Mouse (Mus musculus) liver, embryonic 14.5 days (tissue): ENCODE measurements around the gene Triobp. TPM values are rescaled to one million over a fixed set of nuclear protein-coding genes. Genes with fewer than 3 reads are reported as not detected.
A peak's percentile ranks its signal among the peaks of the same experiment; 100 is the strongest.

Experiments
- ATAC-seq: fragments of 200-750 bp; cut with Nextera tagmentation; 2 replicates; pipeline ENCODE4 v1.8.0; 2017; ENCODE audit warnings: moderate number of reproducible peaks, mild to moderate bottlenecking, moderate library complexity; ENCODE audit not compliant: insufficient read depth
- DNase-seq, 3 experiments: peaks; one replicate each; pipeline ENCODE4 v3.0.0-alpha.2; 2012 to 2013; ENCODE audit warnings: low read depth in 3 of 3, low spot score in 3 of 3
- H3K27ac ChIP-seq: fragments of 300-500 bp; sonication (generic); 2 replicates; pipeline ENCODE4 v1.5.1; 2014; ENCODE audit warnings: moderate library complexity, mild to moderate bottlenecking, control low read depth, inconsistent platforms
- H3K27me3 ChIP-seq: fragments of 300-500 bp; sonication (generic); 2 replicates; pipeline ENCODE4 v1.6.1; 2014; ENCODE audit warnings: mild to moderate bottlenecking, low read length, moderate library complexity; ENCODE audit not compliant: control insufficient read depth, insufficient read depth
- H3K36me3 ChIP-seq: fragments of 300-500 bp; sonication (generic); replicated peaks from 2 replicates; pipeline ENCODE4 v1.6.1; 2014; ENCODE audit warnings: low read depth; ENCODE audit not compliant: control insufficient read depth, insufficient read depth
- H3K4me1 ChIP-seq, 2 experiments: fragments of 200-500 bp in 1 of 2; fragments of 300-500 bp in 1 of 2; sonication (generic) in 1 of 2; replicated peaks; 2 replicates each; pipeline ENCODE4 v1.6.1; 2012 to 2014; ENCODE audit warnings: antibody characterized with exemption in 1 of 2, inconsistent platforms in 1 of 2, low read length in 1 of 2; ENCODE audit not compliant: control insufficient read depth in 2 of 2, insufficient read depth in 2 of 2
- H3K4me2 ChIP-seq: fragments of 300-500 bp; sonication (generic); 2 replicates; pipeline ENCODE4 v1.6.1; 2014; ENCODE audit warnings: low read depth, mild to moderate bottlenecking, control low read depth, moderate library complexity
- H3K4me3 ChIP-seq, 2 experiments: fragments of 200-500 bp in 1 of 2; fragments of 300-500 bp in 1 of 2; sonication (generic) in 1 of 2; 2 replicates each; pipeline ENCODE4 v1.5.1; 2012 to 2014; ENCODE audit warnings: low read depth in 2 of 2, low read length in 2 of 2, mild to moderate bottlenecking in 2 of 2, control low read depth in 1 of 2, inconsistent platforms in 1 of 2, moderate library complexity in 1 of 2; ENCODE audit not compliant: insufficient read depth in 1 of 2
- H3K9ac ChIP-seq: fragments of 300-500 bp; sonication (generic); replicated peaks from 2 replicates; pipeline ENCODE4 v1.6.1; 2014; ENCODE audit warnings: mild to moderate bottlenecking, control low read depth, moderate library complexity
- H3K9me3 ChIP-seq: fragments of 300-500 bp; sonication (generic); 2 replicates; pipeline ENCODE4 v1.6.1; 2016; ENCODE audit warnings: low read length, mixed read lengths; ENCODE audit not compliant: control insufficient read depth
- CTCF ChIP-seq: IDR thresholded peaks from 2 replicates; pipeline ENCODE4 v1.5.1; 2016; ENCODE audit warnings: antibody characterized with exemption, low read depth, control low read depth
- EP300 ChIP-seq: IDR thresholded peaks from 2 replicates; pipeline ENCODE4 v1.6.1; 2016; ENCODE audit warnings: antibody characterized with exemption, low read depth
- WGBS: fragments of 180-500 bp; shearing (Covaris S2); extraction: QIAGEN DNeasy Blood & Tissue Kit; methylation state at CpG from one replicate; pipeline ENCODE4 v1.1.7; 2014; ENCODE audit not compliant: insufficient replicate concordance; 5-methylcytosine and 5-hydroxymethylcytosine counted together
- polyA plus RNA-seq, 2 experiments: library from polyadenylated mRNA; depleted of rRNA in 1 of 2; stranded (reverse) in 1 of 2; unstranded in 1 of 2; fragments of >200 nt; fragmentation: Nextera tagmentation in 1 of 2; extraction: Ambion mirVana in 1 of 2; gene quantifications; 2 replicates each; pipeline versions ENCODE4 v1.2.1 to v1.2.3; 2012 to 2014

The Triobp gene
- polyA plus RNA-seq, 2 experiments: 12.3 to 17.0 TPM

GRCm38 (mm10) chr15:78934784-78935320 is 12.7 kb upstream of the Triobp start, which contains the start of gene Nol12:
TSS of gene Nol12 (plus strand) at chr15:78934933.
- DNase-seq (peak; percentile 81 to 84 (median 83)), ATAC-seq (peak; percentile 78)
- peak within 1 kb of the TSS; percentile 65 for H3K27ac ChIP-seq
- H3K4me2 ChIP-seq: peak within 1 kb of the TSS; percentile 96
- WGBS: under 1% methylated on average over 42 of the region's 42 CpGs
- H3K4me1 ChIP-seq: peaks cover 19 to 22% of the 10 kb centered on the region in 2 experiments
- no peaks in the 10 kb centered on the region for H3K27me3 ChIP-seq
- peak within 1 kb of the TSS; percentile 76 to 82 for H3K4me3 ChIP-seq
- peak within 1 kb of the TSS; percentile 78 for H3K9ac ChIP-seq
- TF ChIP-seq EP300 (no peak; the same call in 1 of the 2 replicates), CTCF (0 out of 2 replicates have a peak, but pooled peaks have one; percentile 25)
- peaks cover 16% of the 10 kb centered on the region for H3K36me3 ChIP-seq
- H3K9me3 ChIP-seq: no peaks in the 10 kb centered on the region

- peak overlapping the region; percentile 65 for H3K27ac ChIP-seq
- H3K4me1 ChIP-seq: peaks cover 19 to 22% of the 10 kb centered on the region in 2 experiments
- H3K4me2 ChIP-seq: peak overlapping the region; percentile 96
- H3K36me3 ChIP-seq: peaks cover 29% of the 10 kb centered on the region
- ATAC-seq (peak; percentile 63), DNase-seq (peak in 2 of 3 experiments; percentile 50 to 53)
- peak overlapping the region; percentile 78 for H3K9ac ChIP-seq
- H3K27me3 ChIP-seq: no peaks in the 10 kb centered on the region
- H3K4me3 ChIP-seq: peak overlapping the region; percentile 76 to 82
- H3K9me3 ChIP-seq: no peaks in the 10 kb centered on the region
- 65% methylated on average over 12 of the region's 12 CpGs for WGBS
- TF ChIP-seq EP300: no peak
- TF ChIP-seq CTCF: no peak
Measured at GRCm38 (mm10) chr15:78936403-78936802, 11.1 kb upstream of the Triobp start.

- Histone ChIP-seq H3K9me3 (no peaks in the 10 kb centered on the region), H3K9ac (no peak overlapping the region)
Measured at GRCm38 (mm10) chr15:78937311-78937710, 10.2 kb upstream of the Triobp start.

GRCm38 (mm10) chr15:78937963-78938362 is 9.6 kb upstream of the Triobp start:
- H3K36me3 ChIP-seq: peaks cover 29% of the 10 kb centered on the region
- H3K27ac ChIP-seq: no peak overlapping the region
- no peak for DNase-seq
- WGBS: 85% methylated on average over 2 of the region's 2 CpGs
- no peak overlapping the region for H3K4me3 ChIP-seq
- no peak for TF ChIP-seq EP300
- TF ChIP-seq CTCF: no peak
- H3K4me2 ChIP-seq: no peak overlapping the region
- no peaks in the 10 kb centered on the region for H3K9me3 ChIP-seq
- no peak for ATAC-seq
- H3K4me1 ChIP-seq: peaks cover 19 to 20% of the 10 kb centered on the region in 2 experiments
- H3K9ac ChIP-seq: no peak overlapping the region
- no peaks in the 10 kb centered on the region for H3K27me3 ChIP-seq

More at GRCm38 (mm10) chr15:78937311-78937710, 10.2 kb upstream of the Triobp start:
- Histone ChIP-seq H3K36me3 (peaks cover 29% of the 10 kb centered on the region), H3K4me3 (no peak overlapping the region), H3K4me1 (peaks cover 19 to 20% of the 10 kb centered on the region in 2 experiments), H3K27ac (peak overlapping the region; percentile 51; the same call in 1 of the 2 replicates), H3K27me3 (no peaks in the 10 kb centered on the region), H3K4me2 (peak overlapping the region; percentile 96; the same call in 1 of the 2 replicates)
- 83% methylated on average over 10 of the region's 10 CpGs for WGBS
- DNase-seq (no peak), ATAC-seq (no peak)
- TF ChIP-seq CTCF: no peak
- no peak for TF ChIP-seq EP300

- H3K27me3 ChIP-seq: no peaks in the 10 kb centered on the region
- peaks cover 16 to 17% of the 10 kb centered on the region in 2 experiments for H3K4me1 ChIP-seq
- no peak overlapping the region for H3K9ac ChIP-seq
- no peak overlapping the region for H3K4me2 ChIP-seq
- ATAC-seq (no peak), DNase-seq (no peak)
- no peaks in the 10 kb centered on the region for H3K9me3 ChIP-seq
- no peak overlapping the region for H3K4me3 ChIP-seq
- WGBS: 86% methylated on average over 13 of the region's 13 CpGs
- H3K27ac ChIP-seq: no peak overlapping the region
- peaks cover 29% of the 10 kb centered on the region for H3K36me3 ChIP-seq
- TF ChIP-seq CTCF: no peak
- no peak for TF ChIP-seq EP300
Measured at GRCm38 (mm10) chr15:78940325-78940724, 7.2 kb upstream of the Triobp start.
